Mouse (Mus musculus) forebrain, embryonic 16.5 days (tissue): ENCODE data around the gene Taok1. TPM values are rescaled to one million over a fixed set of nuclear protein-coding genes. Genes with fewer than 3 reads are reported as not detected.

Experiments
- ATAC-seq: fragments of 200-750 bp; cut with Nextera tagmentation; 2 replicates; pipeline ENCODE4 v1.8.0; 2017; ENCODE audit warnings: mild to moderate bottlenecking, moderate library complexity
- H3K27ac ChIP-seq: fragments of 300-500 bp; sonication (generic); 2 replicates; pipeline ENCODE4 v1.5.1; 2014; ENCODE audit warnings: low read length, control low read depth
- H3K27me3 ChIP-seq: fragments of 300-500 bp; sonication (generic); replicated peaks from 2 replicates; pipeline ENCODE4 v1.6.1; 2014; ENCODE audit warnings: low read length; ENCODE audit not compliant: control insufficient read depth, insufficient read depth
- H3K36me3 ChIP-seq: fragments of 300-500 bp; sonication (generic); 2 replicates; pipeline ENCODE4 v1.6.1; 2014; ENCODE audit not compliant: control insufficient read depth, insufficient read depth
- H3K4me1 ChIP-seq: fragments of 300-500 bp; sonication (generic); replicated peaks from 2 replicates; pipeline ENCODE4 v1.6.1; 2014; ENCODE audit warnings: low read length; ENCODE audit not compliant: control insufficient read depth, insufficient read depth
- H3K4me2 ChIP-seq: fragments of 300-500 bp; sonication (generic); 2 replicates; pipeline ENCODE4 v1.6.1; 2014; ENCODE audit warnings: mild to moderate bottlenecking, low read length, control low read depth
- H3K4me3 ChIP-seq: fragments of 300-500 bp; sonication (generic); replicated peaks from 2 replicates; pipeline ENCODE4 v1.5.1; 2014; ENCODE audit warnings: mild to moderate bottlenecking, low read length, control low read depth
- H3K9ac ChIP-seq: fragments of 300-500 bp; sonication (generic); replicated peaks from 2 replicates; pipeline ENCODE4 v1.6.1; 2014; ENCODE audit warnings: low read depth, low read length, control low read depth
- H3K9me3 ChIP-seq: fragments of 300-500 bp; sonication (generic); 2 replicates; pipeline ENCODE4 v1.6.1; 2016; ENCODE audit warnings: low read length; ENCODE audit not compliant: control insufficient read depth
- WGBS: fragments of 180-500 bp; shearing (Covaris S2); extraction: QIAGEN DNeasy Blood & Tissue Kit; methylation state at CpG from one replicate; pipeline ENCODE4 v1.1.7; 2014; 5-methylcytosine and 5-hydroxymethylcytosine counted together
- polyA plus RNA-seq: library from polyadenylated mRNA; unstranded; fragments of >200 nt; fragmentation: Nextera tagmentation; extraction: Ambion mirVana; gene quantifications from 2 replicates; pipeline ENCODE4 v1.2.1, GENCODE M21; 2015

Taok1 gene
- polyA plus RNA-seq, 1 experiment from 2014 or later: 27.5 TPM

DNA sequence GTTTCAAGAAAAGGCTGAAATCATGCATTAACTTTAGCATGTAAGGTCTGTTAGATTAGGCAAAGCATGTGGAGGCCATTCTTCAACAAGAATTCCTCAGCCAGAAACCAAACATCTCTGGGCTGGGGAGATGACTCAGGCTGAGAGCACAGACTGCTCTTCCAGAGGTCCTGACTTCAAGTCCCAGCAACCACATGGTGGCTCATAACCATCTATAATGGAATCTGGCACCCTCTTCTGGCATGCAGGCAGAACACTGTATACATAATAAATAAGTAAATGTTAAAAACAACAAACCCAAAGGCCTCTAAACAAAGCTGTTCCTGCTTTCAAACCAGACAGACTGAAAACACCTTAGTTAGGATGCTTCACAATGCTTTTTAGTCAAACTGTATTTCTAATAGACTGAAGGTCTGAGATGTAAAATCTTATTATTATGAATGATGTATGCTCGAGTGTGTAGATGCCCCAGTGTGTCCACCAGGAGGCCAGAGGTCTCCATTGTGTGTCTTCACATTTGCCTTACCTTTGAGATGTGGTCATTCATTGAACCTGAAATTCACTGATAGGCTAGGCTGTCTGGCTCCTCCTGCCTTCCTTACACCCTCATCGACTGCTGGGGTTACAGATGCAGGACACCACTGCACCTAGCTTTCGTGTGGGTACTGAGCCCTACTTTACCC, 81.7 kb downstream of the Taok1 start:
- no peak for ATAC-seq
- Histone ChIP-seq H3K4me1 (no peaks in the 10 kb centered on the region), H3K9me3 (no peaks in the 10 kb centered on the region), H3K36me3 (no peaks in the 10 kb centered on the region), H3K27ac (no peak overlapping the region), H3K27me3 (no peaks in the 10 kb centered on the region), H3K4me3 (no peak overlapping the region), H3K4me2 (no peak overlapping the region), H3K9ac (no peak overlapping the region)
- 76% methylated on average over 3 of the region's 3 CpGs for WGBS

DNA sequence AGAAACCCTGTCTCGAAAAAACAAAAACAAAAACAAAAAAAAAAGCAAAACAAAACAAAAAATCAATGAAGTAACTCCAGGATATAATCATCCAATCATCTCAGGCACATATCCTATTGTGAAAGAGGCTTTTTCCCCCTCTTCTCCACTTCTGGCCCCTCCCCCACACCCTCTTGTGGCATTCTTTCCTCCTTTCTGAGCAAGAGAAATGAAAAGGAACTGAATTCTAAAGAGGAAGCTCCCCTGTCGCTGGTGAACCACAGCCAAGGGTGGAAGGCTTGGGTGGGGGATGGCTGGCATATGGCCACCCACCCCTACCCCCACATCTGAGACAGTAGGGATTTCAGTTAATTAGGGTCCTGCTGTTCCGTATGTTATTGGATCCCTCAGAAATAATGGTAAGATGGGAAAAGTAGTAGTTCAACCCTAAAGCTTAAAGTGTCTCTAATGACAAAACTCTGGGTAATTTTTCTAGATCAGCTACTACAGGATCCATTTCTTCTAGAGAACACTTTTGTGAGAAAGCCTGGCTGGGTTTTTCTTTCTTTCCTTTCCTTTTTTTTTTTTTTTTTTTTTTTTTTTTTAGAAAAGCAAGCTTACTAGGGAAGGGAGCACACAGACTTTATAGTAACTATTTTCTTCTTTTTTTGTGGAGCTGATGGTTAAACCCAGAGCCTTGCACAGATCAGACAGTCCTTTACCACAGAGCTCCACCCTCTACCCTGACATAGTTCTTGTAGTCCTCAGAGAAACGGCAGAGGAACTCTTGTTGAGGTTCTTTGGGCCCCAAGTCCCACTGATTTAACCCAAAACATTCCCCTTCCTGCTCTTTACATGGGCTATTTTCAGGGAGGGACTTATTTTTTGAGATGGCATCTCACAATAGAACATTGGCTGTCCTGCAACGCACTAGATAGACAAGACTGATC, 86.8 kb downstream of the Taok1 start:
- Histone ChIP-seq H3K27ac (no peak overlapping the region), H3K4me2 (no peak overlapping the region), H3K9ac (no peak overlapping the region), H3K9me3 (no peaks in the 10 kb centered on the region), H3K27me3 (peaks cover 6% of the 10 kb centered on the region; the same call in 1 of the 2 replicates), H3K4me1 (peaks cover 5% of the 10 kb centered on the region), H3K4me3 (no peak overlapping the region), H3K36me3 (no peaks in the 10 kb centered on the region)
- ATAC-seq: no peak
- WGBS: 36% methylated on average over 5 of the region's 5 CpGs

DNA sequence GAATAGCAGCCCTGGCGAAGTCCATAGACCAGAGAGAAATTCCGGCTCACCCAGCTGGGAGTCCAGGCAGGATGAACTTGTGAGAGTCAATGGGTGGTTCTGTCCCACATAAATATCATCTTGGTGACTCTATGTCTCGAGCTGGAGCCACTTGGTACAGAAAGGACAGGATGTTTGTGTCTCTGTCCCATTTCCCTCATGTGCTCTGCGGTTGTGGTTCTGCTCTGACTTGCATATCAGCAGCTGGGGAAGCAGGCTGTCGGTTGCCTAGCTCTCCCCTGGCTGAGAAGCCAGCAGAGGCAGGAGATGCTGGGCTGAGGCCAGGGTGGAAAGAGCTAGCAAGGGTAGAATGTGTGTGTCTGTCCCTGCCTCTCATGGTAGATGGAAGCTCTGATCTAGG, 88.6 kb downstream of the Taok1 start, which contains the start of gene Gm10392:
TSS of gene Gm10392 (minus strand) at position 156 of the 400 bp plus-strand sequence.
- H3K4me3 ChIP-seq: no peak within 1 kb of the TSS
- H3K27ac ChIP-seq: no peak within 1 kb of the TSS
- no peaks in the 10 kb centered on the region for H3K36me3 ChIP-seq
- H3K4me2 ChIP-seq: no peak within 1 kb of the TSS
- no peak within 1 kb of the TSS for H3K9ac ChIP-seq
- 71% methylated on average over 5 of the region's 5 CpGs for WGBS
- ATAC-seq: no peak
- no peaks in the 10 kb centered on the region for H3K9me3 ChIP-seq
- H3K4me1 ChIP-seq: peaks cover 23% of the 10 kb centered on the region
- H3K27me3 ChIP-seq: peaks cover 6% of the 10 kb centered on the region; the same call in 1 of the 2 replicates

DNA sequence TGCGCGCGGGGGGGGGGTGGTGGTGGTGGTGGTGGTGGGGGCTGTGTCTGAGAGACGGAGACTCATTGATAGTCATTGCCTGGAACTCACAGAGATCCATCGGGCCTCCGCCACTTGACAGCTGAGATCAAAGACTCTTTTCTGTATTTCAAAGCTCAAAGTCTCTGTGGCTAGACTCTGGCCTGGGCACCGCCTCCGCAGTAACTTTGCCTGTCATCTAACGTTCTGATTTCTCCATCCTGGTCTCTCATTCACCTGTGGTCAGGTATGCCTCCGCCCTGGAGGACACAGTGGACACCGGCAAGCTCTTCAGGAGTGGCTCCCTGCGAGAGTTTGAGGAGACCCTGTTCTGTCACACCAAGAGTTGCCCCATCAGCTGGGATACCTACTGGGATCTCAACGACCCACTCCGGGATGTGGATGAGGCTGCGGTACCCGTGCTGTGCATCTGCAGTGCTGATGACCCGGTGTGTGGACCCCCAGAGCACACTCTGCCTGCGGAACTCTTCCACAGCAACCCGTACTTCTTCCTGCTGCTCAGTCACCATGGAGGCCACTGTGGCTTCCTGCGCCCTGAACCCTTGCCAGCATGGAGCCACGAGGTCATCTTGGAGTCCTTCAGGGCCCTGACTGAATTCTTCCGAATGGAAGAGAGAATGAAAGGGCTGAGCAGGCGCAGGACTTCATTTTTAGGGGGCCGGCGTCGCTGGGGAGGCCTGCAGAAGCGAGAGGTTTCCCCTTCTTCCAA, 89.4 kb downstream of the Taok1 start:
- peaks cover 31% of the 10 kb centered on the region for H3K4me1 ChIP-seq
- H3K4me2 ChIP-seq: no peak overlapping the region
- H3K9ac ChIP-seq: no peak overlapping the region
- no peak overlapping the region for H3K27ac ChIP-seq
- no peaks in the 10 kb centered on the region for H3K36me3 ChIP-seq
- H3K27me3 ChIP-seq: peaks cover 6% of the 10 kb centered on the region; the same call in 1 of the 2 replicates
- no peak overlapping the region for H3K4me3 ChIP-seq
- 85% methylated on average over 27 of the region's 27 CpGs for WGBS
- no peak for ATAC-seq
- no peaks in the 10 kb centered on the region for H3K9me3 ChIP-seq

DNA sequence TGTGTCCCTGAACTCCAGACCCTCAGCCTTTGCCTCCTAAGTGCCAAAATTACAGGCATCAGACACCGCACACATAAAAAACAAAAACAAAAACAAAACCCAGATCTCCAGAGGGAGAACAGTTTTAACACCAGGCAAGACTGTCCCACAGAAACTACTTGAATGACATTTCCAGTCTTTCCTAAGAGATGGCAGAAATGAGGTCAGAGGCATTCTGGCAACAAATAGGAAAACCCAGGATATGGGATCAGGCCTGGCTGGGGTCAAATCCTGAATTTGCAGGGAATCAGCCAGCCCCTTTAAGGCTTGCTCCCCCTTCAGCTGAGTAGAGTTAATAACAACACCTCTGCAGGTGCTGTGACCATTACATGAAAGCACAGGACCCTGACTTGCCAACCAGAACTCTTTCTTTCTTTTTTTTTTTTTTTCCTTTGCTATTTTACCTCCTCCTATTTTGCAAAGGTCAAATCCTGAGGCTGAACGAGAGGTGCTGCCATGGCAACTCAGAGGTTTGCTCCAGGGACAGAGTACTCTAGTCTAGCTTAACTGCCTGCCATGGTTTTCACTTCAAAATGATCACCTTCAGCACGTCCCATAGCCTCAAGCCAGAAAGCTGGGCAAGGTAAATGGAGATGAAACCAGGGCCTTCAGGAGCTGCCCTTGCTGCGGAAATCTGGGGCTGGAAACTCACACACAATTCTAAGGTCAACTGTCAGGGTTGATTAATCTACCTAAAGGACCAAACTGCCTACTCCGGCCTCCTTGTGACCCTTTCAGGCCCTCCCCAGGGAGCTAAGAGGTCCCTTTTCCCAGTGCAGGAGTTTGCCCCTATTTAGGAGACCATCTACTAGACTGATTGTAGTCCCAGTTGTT, 90.8 kb downstream of the Taok1 start:
- H3K27me3 ChIP-seq: peaks cover 6% of the 10 kb centered on the region; the same call in 1 of the 2 replicates
- H3K4me3 ChIP-seq: no peak overlapping the region
- H3K4me1 ChIP-seq: peaks cover 38% of the 10 kb centered on the region
- no peak overlapping the region for H3K27ac ChIP-seq
- ATAC-seq: no peak
- no peaks in the 10 kb centered on the region for H3K36me3 ChIP-seq
- H3K4me2 ChIP-seq: no peak overlapping the region
- no peak overlapping the region for H3K9ac ChIP-seq
- no peaks in the 10 kb centered on the region for H3K9me3 ChIP-seq
- WGBS: 67% methylated on average over 5 of the region's 5 CpGs

DNA sequence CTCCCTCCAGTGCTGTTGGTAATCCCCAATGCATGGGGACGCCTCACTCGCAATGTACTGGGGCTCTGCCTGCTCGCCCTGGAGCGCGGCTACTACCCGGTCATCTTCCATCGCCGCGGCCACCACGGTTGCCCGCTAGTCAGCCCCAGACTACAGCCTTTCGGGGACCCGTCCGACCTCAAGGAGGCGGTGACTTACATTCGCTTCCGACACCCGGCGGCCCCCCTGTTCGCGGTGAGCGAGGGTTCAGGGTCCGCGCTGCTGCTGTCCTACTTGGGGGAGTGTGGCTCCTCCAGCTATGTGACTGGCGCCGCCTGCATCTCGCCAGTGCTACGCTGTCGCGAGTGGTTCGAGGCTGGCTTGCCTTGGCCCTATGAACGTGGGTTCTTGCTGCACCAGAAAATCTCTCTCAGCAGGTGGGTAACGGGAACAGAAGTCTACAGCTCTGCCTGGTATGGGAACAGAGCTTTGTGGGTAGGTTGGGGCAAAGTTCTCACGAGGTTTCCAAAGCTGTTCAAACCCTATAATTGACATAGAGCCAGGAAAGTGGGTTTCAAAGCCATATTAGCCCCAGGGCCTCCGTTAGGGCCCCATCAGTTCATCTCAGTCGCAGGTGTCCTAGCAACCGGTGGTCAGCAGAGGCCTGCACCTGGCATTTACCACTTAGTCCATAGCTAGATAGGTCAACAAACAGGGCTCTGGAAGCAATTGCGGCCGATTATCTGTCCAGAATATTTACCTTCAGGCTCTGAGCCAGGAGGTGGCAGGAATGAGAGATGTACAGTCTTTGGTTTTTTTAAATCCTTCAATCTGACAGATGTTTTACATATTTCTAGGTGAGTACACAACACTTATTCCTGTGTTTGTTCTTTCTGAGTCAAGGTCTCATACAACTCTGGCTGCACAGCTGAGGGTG, 91.7 kb downstream of the Taok1 start, which contains the start of gene Trp53i13:
TSS of gene Trp53i13 (minus strand) at position 344 of the 916 bp plus-strand sequence.
- Histone ChIP-seq H3K9ac (peak within 1 kb of the TSS; percentile 54), H3K27ac (no peak within 1 kb of the TSS), H3K36me3 (no peaks in the 10 kb centered on the region), H3K9me3 (no peaks in the 10 kb centered on the region), H3K4me2 (peak within 1 kb of the TSS; percentile 75), H3K27me3 (peaks cover 6% of the 10 kb centered on the region; the same call in 1 of the 2 replicates), H3K4me1 (peaks cover 38% of the 10 kb centered on the region), H3K4me3 (peak within 1 kb of the TSS; percentile 47)
- WGBS: 8% methylated on average over 39 of the region's 39 CpGs
- 0 out of 2 replicates have a peak, but pooled peaks have one; percentile 9 for ATAC-seq

DNA sequence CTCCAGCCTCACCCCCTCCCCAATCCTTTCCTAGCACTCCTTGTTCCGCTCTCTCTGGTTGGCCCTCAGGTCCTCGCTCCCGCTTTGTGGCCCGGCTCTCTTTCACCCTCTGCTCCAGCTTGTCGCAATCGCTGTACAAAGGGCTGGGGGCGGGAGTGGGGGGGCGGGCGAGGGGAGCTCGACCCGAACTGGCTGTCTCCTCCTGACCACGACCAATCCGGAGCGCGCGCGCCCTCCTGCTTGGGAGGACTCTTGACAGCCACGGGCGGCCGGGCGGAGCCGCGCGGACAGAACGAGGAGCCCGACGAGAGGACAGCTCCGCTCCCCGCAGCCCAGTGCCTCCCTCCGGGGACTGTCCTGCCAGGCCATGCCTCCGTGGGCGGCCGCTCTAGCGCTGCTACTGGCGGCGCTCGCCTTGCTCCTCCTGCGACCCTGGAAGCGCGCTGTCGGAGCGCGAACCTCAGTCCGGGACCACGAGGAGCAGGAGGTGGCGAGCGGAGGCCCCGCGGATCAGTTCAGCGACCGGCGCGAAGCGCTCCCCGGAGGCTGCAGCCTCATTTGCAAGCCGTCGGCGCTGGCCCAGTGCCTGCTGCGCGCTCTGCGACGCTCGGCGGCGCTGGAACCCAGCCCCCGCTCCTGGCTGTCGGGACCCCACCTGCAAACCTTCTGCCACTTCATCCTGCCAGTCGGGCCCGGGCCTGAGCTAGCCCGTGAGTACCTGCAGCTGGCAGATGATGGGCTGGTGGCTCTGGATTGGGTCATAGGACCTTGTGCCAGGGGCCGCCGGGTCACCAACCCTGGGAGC, 92.6 kb downstream of the Taok1 start, which contains the start of gene Abhd15:
TSS of gene Abhd15 (plus strand) at position 290 of the 805 bp plus-strand sequence.
- Histone ChIP-seq H3K9ac (peak within 1 kb of the TSS; percentile 54), H3K4me3 (peak within 1 kb of the TSS; percentile 47), H3K4me1 (peaks cover 33% of the 10 kb centered on the region), H3K27ac (no peak within 1 kb of the TSS), H3K4me2 (peak within 1 kb of the TSS; percentile 75), H3K9me3 (no peaks in the 10 kb centered on the region), H3K36me3 (no peaks in the 10 kb centered on the region), H3K27me3 (peaks cover 6% of the 10 kb centered on the region; the same call in 1 of the 2 replicates)
- ATAC-seq: peak; percentile 54
- WGBS: 0% methylated on average over 56 of the region's 72 CpGs
